Mouse (Mus musculus): ENCODE measurements around the gene Irf2bp1.

Irf2bp1 gene

DNA sequence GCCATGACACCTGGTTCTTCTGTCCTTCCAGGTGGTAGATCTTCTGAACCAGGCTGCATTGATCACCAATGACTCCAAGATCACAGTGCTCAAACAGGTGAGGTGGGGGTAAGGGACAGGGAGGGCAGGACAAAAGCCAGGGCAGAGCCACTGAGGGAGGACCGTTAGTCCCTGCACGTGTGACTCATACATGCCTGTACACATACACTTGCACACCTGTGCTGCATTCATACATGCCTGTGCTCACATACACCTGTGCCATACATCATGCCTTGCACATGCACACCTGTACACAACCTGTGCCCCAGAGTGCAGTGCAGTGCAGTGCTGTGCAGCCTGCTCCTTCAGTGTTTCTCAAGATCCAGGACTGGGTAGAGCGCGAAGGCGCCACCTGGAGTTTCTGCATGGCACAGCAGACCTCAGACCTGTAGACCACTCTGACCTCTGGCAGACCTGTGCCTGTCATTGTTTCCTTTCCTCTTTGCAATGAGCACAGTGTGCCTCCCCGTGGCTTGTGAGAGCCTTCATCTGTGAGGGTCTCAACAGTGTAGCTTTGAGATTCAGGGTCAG lies 25.3 kb downstream of the Irf2bp1 start:
- DNase-seq: peak; percentile 66

GRCm38 (mm10) chr7:19031641-19032040 lies 27.8 kb downstream of the Irf2bp1 start:
- DNase-seq: no peak

DNA sequence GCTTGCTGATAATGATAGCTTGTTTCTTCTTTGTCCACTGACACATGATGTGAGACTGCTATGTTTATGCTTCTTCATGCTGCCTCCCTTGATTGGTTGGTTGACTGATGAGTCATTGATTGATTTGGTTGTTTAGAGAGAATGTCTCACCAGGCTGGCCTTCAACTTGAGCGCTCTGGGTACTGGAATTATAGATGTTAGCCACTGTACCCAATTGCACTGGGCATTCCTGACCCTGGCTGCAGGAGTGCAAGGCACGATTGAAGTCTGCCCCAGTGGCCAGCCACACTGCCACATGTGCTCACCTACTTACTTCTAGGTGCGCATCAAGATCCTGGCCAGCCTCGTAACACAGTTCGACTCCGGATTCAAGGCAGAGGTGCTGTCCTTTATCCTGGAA lies 40.8 kb downstream of the Irf2bp1 start:
- no peak for DNase-seq

DNA sequence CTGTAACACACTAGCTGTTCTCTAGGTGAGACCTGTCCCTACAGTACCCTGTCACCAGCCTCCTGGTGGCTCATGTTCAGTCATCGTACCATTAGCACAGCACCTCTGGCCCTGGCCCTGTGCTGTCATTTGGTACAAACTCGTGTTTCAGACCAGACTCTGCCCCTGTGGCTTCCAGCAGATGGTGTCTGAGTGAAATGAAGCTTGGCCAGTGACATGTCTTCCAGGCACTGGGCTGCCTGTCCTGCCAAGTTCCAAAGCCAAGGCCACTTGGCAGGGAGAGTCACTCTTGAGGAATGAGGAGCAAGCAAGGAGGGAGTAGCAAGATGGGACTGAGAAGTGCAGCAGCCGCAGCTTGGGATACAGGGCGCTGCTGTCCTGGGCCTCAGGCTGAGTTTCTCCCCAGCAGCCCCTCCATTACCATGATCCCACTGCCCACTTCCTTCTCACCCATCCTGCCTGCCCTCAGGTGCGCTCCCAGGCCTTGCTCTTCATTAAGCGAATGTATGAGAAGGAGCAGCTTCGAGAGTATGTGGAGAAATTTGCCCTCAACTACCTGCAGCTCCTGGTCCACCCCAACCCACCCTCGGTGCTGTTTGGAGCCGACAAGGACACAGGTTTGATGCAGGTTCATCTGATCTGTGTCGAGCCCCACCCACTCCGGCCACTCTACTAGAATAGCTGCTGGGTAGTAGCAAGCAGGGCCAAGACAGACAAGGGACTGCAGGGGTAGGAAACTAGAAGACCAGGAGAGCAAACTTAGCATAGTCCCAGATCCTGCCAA lies 42.6 kb downstream of the Irf2bp1 start:
- DNase-seq: no peak

- DNase-seq: no peak
Observed at GRCm38 (mm10) chr7:19048006-19048527, 44.2 kb downstream of the Irf2bp1 start.

- no peak for DNase-seq
Observed at GRCm38 (mm10) chr7:19049252-19049651, 45.4 kb downstream of the Irf2bp1 start.

DNA sequence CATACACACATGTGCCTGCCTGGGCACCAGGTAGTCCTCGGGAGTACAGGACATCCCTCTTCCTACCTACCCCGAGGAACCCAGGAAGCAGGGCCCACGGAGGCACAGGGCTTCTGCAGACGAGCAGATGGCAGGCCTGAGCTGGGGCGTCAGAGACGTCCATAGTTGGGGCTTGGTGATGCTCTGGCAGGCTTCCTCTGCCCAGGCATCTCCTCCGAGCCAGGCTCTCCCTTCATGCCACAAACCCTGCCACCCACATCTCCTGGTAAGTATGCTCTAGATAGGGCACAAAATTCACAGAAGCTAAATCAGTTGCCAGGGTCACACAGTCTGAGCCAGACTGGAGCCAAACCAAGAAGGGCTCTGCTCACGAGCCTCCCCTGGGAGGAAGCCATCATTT lies 46.3 kb downstream of the Irf2bp1 start:
- no peak for DNase-seq

- no peak for DNase-seq
Observed at GRCm38 (mm10) chr7:19051161-19051560, 47.3 kb downstream of the Irf2bp1 start.

- DNase-seq: no peak
Observed at GRCm38 (mm10) chr7:19052345-19053135, 48.7 kb downstream of the Irf2bp1 start.

GRCm38 (mm10) chr7:19053136-19053532 lies 49.3 kb downstream of the Irf2bp1 start:
- DNase-seq: no peak

GRCm38 (mm10) chr7:19054047-19054776 lies 50.4 kb downstream of the Irf2bp1 start, which contains the start of gene Rsph6a:
Rsph6a (plus strand) TSS chr7:19054690.
- peak in 1 of 2 experiments; percentile 34 for DNase-seq

GRCm38 (mm10) chr7:19054777-19055076 lies 50.9 kb downstream of the Irf2bp1 start:
- DNase-seq: no peak

DNA sequence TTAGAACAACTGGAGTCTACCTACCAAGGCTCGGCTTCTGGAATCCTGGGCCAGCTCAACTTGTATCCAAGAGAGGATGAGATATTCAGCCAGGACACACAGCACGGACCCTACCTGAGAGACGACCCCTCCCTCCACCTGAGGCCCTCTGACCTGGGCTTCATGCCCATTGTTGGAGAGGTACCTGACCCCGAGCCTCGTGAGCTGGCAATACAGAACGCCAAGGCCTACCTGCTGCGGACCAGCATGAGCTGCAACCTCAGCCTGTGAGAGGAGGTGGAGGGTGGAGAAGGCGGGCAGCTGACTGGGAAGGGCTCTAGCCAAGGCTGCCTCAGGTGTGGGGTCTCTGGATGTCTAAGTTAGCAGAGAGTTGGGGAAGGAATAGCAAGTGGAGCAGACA lies 51.3 kb downstream of the Irf2bp1 start:
- no peak for DNase-seq
